Mouse (Mus musculus): ENCODE data around the gene Coro1b.

GRCm38 (mm10) chr19:4136463-4136862 lies 12.0 kb upstream of the Coro1b start:
- TF ChIP-seq CHD2 (IDR thresholded peaks at IDR 0.05; ENCODE audit: low read depth, low read length) (no peak), MAFK (IDR thresholded peaks at IDR 0.05; ENCODE audit: insufficient read depth, low read depth, low read length) (no peak)
